Mouse (Mus musculus): ENCODE data around the gene Zfp704. TPM values are rescaled to one million over a fixed set of nuclear protein-coding genes. Genes with fewer than 3 reads are reported as not detected.

Gene Zfp704
- 10 to 100 TPM; 45.5 to 50.8 TPM for total RNA-seq (2021)

- DNase-seq (ENCODE audit: extremely low spot score in 1 of 2, low spot score in 2 of 2): peak; percentile 88 to 90
- intact Hi-C loops (cut with DNase I): no loop called here
Measured at GRCm38 (mm10) chr3:9609581-9610341, at the start of gene Zfp704. Gene Zfp704 (minus strand): TSS chr3:9610085.

GRCm38 (mm10) chr3:9633036-9634005 lies 23.4 kb upstream of the Zfp704 start:
- intact Hi-C loops (cut with DNase I): no loop called here
- no peak for DNase-seq (ENCODE audit: extremely low spot score in 1 of 2, low spot score in 2 of 2)

GRCm38 (mm10) chr3:9629951-9630350 lies 20.1 kb upstream of the Zfp704 start:
- DNase-seq (ENCODE audit: extremely low spot score in 1 of 2, low spot score in 2 of 2): peak; percentile 56 to 77
- intact Hi-C loops (cut with DNase I): no loop called here

GRCm38 (mm10) chr3:9628041-9628440 lies 18.2 kb upstream of the Zfp704 start:
- DNase-seq (ENCODE audit: extremely low spot score in 1 of 2, low spot score in 2 of 2): no peak
- intact Hi-C loops (cut with DNase I): no loop called here

GRCm38 (mm10) chr3:9626149-9626548 lies 16.3 kb upstream of the Zfp704 start:
- intact Hi-C loops (cut with DNase I): no loop called here
- DNase-seq (ENCODE audit: extremely low spot score in 1 of 2, low spot score in 2 of 2): no peak

- no peak for DNase-seq (ENCODE audit: extremely low spot score in 1 of 2, low spot score in 2 of 2)
- intact Hi-C loops (cut with DNase I): no loop called here
Measured at GRCm38 (mm10) chr3:9620611-9621010, 10.7 kb upstream of the Zfp704 start.

- intact Hi-C loops (cut with DNase I): no loop called here
Measured at GRCm38 (mm10) chr3:9619562-9620275, 9.8 kb upstream of the Zfp704 start.

GRCm38 (mm10) chr3:9617101-9617500 lies 7.2 kb upstream of the Zfp704 start:
- DNase-seq (ENCODE audit: extremely low spot score in 1 of 2, low spot score in 2 of 2): no peak
- intact Hi-C loops (cut with DNase I): no loop called here

More at GRCm38 (mm10) chr3:9619562-9620275, 9.8 kb upstream of the Zfp704 start:
- no peak for DNase-seq (ENCODE audit: extremely low spot score in 1 of 2, low spot score in 2 of 2)

- no peak for DNase-seq (ENCODE audit: extremely low spot score in 1 of 2, low spot score in 2 of 2)
- intact Hi-C loops (cut with DNase I): no loop called here
Measured at GRCm38 (mm10) chr3:9614676-9615075, 4.8 kb upstream of the Zfp704 start.

- no peak for DNase-seq (ENCODE audit: extremely low spot score in 1 of 2, low spot score in 2 of 2)
- intact Hi-C loops (cut with DNase I): no loop called here
Measured at GRCm38 (mm10) chr3:9614011-9614410, 4.1 kb upstream of the Zfp704 start.

- no peak for DNase-seq (ENCODE audit: extremely low spot score in 1 of 2, low spot score in 2 of 2)
- intact Hi-C loops (cut with DNase I): no loop called here
Measured at GRCm38 (mm10) chr3:9611226-9611625, 1.3 kb upstream of the Zfp704 start.

- DNase-seq (ENCODE audit: extremely low spot score in 1 of 2, low spot score in 2 of 2): peak in 1 of 2 experiments; percentile 23
- intact Hi-C loops (cut with DNase I): no loop called here
Measured at GRCm38 (mm10) chr3:9610426-9610825, 541 bp upstream of the Zfp704 start.

- DNase-seq (ENCODE audit: extremely low spot score in 1 of 2, low spot score in 2 of 2): peak in 1 of 2 experiments; percentile 69
- intact Hi-C loops (cut with DNase I): no loop called here
Measured at GRCm38 (mm10) chr3:9608906-9609580, 842 bp downstream of the Zfp704 start.

- peak in 1 of 2 experiments; percentile 55 for DNase-seq (ENCODE audit: extremely low spot score in 1 of 2, low spot score in 2 of 2)
- intact Hi-C loops (cut with DNase I): no loop called here
Measured at GRCm38 (mm10) chr3:9608441-9608905, 1.4 kb downstream of the Zfp704 start.

GRCm38 (mm10) chr3:9607686-9608085 lies 2.2 kb downstream of the Zfp704 start:
- intact Hi-C loops (cut with DNase I): no loop called here
- DNase-seq (ENCODE audit: extremely low spot score in 1 of 2, low spot score in 2 of 2): no peak

- DNase-seq (ENCODE audit: extremely low spot score in 1 of 2, low spot score in 2 of 2): no peak
- intact Hi-C loops (cut with DNase I): no loop called here
Measured at GRCm38 (mm10) chr3:9605784-9606706, 3.8 kb downstream of the Zfp704 start.

GRCm38 (mm10) chr3:9604941-9605340 lies 4.9 kb downstream of the Zfp704 start:
- intact Hi-C loops (cut with DNase I): no loop called here
- no peak for DNase-seq (ENCODE audit: extremely low spot score in 1 of 2, low spot score in 2 of 2)

Data from left cerebral cortex, postnatal 10 days (tissue).